Mouse (Mus musculus) cerebellum, postnatal 25 days (tissue): ENCODE measurements around the gene Micall2.
"Not testable (repeated sequence)": the region's sequence is repeated elsewhere in the genome, so short reads cannot be mapped to it uniquely, and the experiment has no call there.

ENCODE experiments used
- DNase-seq, 2 experiments: peaks; one replicate each; pipeline ENCODE4 v3.0.0; 2021; ENCODE audit warnings: mixed read lengths in 2 of 2

Micall2 gene

GRCm38 (mm10) chr5:139727261-139727660 is 8.9 kb downstream of the Micall2 start:
- no peak for DNase-seq

DNA sequence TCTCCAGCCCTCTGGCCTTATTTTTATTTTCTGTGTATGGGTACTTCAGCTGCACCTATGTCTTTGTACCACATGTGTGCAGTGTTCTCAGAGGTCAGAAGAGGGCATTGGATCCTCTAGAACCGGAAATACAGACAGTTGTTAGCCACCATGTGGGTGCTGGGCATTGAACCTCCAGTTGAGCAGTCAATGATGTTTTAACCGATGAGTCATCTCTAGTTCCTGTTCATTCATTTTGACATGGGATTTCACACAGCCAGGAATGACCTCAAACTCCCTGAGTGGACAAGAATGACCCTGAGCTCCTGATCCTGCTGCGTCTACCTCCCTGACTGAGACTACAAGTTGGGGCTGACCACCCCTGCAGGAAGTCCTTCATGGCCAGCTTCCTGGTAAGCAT is 9.9 kb downstream of the Micall2 start:
- no peak for DNase-seq

GRCm38 (mm10) chr5:139724336-139725116 is 11.6 kb downstream of the Micall2 start:
- DNase-seq, result no peak

- no peak for DNase-seq
Observed at GRCm38 (mm10) chr5:139723113-139723512, 13.0 kb downstream of the Micall2 start.

- DNase-seq, result no peak
Observed at GRCm38 (mm10) chr5:139722709-139723108, 13.4 kb downstream of the Micall2 start.

- DNase-seq, result no peak
Observed at GRCm38 (mm10) chr5:139718949-139719348, 17.2 kb downstream of the Micall2 start.

DNA sequence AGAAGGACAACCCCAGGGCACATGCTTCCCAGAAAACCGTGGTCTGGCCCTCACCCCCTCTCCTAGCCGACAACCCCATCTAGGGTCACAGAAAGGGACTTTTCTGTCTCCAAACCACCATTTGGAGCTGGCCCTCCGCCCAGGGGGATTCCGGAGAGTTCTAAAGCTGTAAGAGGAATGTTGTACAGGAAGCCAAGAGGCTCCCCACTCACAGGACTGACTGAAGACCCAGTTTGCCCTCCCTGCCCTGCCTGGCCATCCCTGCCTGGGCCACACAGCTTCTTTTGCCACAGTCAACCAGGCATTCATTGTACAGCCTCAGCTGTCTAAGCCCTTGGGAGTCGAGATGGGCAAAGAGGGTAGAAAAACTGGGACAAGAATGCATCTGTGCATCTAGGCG is 17.6 kb downstream of the Micall2 start:
- no peak for DNase-seq

- DNase-seq, result peak; percentile 68 to 81
Observed at GRCm38 (mm10) chr5:139717723-139718122, 18.4 kb downstream of the Micall2 start.

DNA sequence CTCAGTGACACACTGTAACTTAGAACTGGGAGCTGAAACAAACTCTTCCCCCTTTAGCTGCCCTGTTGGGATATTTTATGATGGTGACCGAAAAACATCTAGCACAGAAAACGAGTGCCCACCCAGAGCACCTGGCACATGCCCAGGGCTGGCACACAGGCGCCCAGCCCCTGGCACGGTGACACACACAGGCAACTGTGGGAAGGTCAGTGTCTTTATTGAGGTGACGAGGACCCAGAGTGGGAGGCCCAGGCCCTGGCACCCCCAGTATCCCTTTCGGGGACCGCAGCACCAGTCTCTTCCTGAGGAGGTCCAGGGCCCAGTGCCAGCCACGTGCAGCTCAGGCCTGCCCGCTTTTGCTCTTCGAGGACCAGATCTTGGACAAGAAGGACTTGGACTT is 29.6 kb downstream of the Micall2 start:
- no peak for DNase-seq

DNA sequence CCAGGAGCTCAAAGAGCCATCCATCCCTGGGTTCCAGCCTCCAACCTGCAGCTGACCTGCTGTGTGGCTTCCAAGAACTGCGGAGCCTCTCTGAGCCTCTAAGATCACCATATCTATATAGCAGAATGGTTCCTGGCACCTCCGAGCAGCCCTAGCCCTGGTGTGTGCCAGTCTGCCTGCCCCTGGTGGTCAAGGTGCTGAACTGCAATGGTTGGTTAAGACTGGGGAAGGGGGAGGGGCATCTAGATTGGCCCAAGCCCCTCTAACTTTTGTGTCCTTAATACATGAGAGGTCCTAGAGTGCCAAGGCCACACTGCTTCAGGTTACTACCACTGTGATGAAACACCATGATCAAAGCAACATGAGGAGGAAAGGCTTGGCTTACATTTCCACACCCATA is 33.2 kb downstream of the Micall2 start:
- no peak for DNase-seq

GRCm38 (mm10) chr5:139702236-139702635 is 33.9 kb downstream of the Micall2 start:
- no peak for DNase-seq

DNA sequence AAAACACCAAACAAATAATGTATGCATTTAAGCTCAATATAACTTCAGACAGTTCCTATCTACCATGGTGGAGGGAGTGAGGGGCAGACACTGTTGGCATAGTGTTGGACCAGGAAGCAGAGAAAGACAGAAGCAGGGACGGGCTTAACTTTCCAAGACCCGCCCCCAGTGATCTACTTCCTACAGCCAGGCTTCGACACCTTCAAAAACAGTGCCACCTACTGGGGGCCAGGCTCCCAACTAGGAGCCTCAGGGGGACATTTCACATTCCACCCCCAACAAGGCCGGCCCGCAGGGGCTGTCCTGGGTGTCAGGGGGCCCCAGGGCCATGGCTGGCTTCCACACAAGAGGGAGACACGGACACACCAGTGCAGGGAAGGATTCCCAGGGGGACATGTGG is 39.2 kb downstream of the Micall2 start:
- no peak for DNase-seq

GRCm38 (mm10) chr5:139695876-139696275 is 40.3 kb downstream of the Micall2 start:
- not testable (repeated sequence) for DNase-seq

- DNase-seq, result peak; percentile 58 to 79
Observed at GRCm38 (mm10) chr5:139694989-139695571, 41.1 kb downstream of the Micall2 start.

DNA sequence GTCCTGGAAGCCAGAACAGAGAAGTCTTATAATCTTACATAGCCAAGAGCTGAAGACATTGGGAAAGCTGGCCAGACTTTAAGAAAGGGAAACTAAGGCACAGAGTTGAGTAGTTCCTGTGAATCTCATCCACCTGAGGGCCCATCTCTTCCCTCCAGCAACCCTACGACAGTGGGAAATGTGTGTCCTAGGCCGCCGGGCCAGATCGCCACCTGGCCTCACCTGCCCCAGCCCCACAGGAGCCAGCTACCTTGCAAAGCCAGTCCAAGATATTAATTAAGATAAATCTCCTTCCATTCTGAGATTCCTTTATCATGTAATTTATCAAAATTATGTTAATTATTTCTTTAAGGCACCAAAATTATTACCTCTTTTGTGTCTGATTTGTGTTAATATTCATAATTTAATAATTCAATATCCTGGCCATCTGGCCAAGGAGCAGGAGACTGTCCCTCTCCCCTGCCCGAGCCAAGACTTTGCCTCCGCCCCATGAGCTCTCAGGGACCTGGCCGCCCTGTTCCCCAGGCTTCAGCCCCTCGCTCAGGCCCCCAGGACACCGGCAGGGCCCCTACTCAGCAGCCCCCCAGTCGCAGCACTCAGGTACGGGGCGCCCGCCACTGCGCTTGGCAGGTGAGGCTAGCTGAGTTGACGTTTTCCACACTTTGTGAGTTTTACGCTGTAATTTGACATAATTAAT is 41.7 kb downstream of the Micall2 start:
- peak; percentile 48 to 49 for DNase-seq

GRCm38 (mm10) chr5:139690791-139691190 is 45.3 kb downstream of the Micall2 start:
- no peak for DNase-seq

DNA sequence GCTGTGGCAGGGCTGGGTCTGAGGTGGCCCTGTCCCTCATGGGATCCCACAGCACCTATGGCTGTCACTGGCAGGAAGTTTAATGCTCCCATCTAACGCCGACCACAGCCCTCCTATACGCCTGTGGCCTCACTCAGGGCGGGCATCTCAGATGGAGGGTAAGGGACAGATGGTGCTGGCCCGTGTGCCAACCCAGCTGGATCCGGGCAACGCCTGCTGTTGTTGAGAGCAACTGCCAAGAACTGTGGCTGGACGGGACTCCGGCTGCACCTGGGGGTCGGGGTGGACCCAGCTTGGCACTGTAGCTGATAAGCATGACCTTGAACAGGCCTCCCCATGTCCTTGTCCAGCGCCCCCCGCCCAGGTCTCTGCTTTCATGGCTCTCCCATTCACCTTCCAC is 47.8 kb downstream of the Micall2 start:
- peak; percentile 80 to 81 for DNase-seq

DNA sequence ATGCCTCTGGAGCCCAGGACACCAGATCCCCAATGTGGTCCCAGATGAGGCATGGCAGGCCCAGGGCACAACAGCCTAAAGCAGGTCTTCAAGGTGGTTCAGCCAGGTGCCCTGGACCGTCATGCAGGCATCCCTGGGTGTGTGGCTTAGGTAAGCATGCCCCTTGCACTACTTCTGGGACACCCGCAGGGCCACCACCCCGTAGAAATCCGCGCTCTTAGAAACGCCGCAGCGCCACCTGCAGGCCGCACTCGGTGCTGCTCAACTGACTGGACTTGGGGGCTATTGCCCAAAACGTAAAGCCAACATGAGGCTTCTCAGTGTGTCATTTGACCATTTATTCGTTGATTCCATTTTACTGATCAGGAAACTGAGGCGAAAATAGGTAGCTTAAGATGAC is 48.5 kb downstream of the Micall2 start:
- DNase-seq, result peak; percentile 71 to 81

DNA sequence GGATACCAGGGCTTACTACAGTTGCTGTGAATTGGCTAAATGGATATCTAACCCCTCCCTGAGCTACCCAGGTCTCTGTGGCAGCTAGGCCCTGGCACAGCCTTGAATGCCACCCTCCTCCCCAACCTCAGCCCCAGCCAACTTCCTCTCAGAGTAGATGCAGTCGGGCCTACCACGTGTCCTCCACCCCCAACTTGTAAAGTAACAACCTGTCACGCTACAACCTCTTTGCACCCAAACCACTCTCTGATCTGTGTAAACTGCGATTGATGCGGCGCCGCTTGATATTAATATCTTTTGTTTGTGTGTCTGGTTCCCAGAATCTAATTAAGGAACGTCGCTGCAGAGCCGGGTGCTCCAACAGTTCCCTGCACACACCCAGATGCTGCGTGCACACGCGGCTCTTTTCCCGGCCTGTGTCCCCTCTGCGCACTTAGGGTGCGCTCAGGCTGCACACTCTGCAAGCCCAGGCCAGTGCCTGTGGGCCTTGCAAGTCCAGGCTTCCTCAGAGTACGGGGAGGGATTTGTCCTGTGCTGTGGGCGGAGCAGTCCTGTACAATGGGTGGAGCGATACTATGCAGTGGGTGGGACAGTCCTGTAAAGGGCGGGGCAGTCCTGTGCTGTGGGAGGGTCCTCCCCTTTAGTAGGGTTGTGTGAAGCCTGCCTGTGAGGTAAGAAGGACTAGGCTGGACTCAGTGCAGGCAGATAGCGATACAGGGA is 49.4 kb downstream of the Micall2 start:
- DNase-seq, result no peak

- DNase-seq, result no peak
Observed at GRCm38 (mm10) chr5:139683228-139683627, 52.9 kb downstream of the Micall2 start.

DNA sequence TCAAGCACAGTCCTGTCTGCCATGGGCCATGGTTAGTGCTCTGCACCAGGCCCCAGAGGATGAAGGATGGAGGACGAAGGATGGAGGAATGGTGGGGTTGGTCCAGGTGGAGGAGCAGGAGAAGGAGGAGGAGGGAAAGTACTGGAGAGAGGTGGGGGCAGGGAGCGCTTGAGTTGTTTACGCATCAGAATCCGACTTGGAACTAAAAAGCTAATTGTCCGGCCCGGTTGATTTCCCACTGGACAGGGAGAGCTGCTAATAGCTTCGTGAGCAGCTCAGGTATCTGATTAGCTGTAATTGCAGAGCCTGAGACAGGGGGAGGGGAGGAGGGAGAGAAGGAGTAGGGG is 53.5 kb downstream of the Micall2 start:
- DNase-seq, result no peak

GRCm38 (mm10) chr5:139681832-139682630 is 54.1 kb downstream of the Micall2 start:
- no peak for DNase-seq

DNA sequence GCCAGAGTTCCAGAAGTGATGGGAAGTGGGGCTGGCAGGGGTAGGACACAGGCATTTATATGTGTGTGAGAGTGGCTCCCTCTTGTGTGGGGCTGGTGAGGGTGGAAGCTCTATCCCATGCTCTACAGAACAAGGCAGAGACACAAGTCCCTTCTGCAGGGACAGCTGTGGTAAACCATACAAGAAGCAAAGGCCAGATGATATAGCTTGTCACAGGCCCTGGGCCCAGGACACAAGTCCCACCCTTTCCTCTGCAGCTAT is 60.5 kb downstream of the Micall2 start:
- no peak for DNase-seq
